Mouse (Mus musculus) ovary, postnatal 10 days (tissue): Measurements from ENCODE around the gene Smim10l1.
A peak's percentile ranks its signal among the peaks of the same experiment; 100 is the strongest.

Experiments
- DNase-seq: peaks from one replicate; pipeline ENCODE4 v3.0.0; 2022; ENCODE audit warnings: low spot score

Smim10l1 gene

DNA sequence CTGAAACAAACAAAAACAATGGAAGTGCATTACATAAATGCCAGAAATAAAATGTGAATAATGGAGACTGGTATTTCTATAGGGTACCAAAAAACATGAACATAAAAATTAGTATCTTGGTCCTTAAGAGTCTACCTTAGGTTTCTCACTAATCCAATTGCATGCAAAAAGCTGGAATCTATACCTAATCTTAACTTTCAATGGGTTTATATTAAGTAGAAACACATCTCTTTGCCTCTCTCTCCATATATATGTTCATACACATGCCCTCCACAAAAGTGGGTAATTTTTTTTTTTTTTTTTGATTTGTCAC lies at the start of gene Smim10l1:
Smim10l1 (plus strand) TSS at position 301 of the 313 bp plus-strand sequence.
- no peak for DNase-seq

DNA sequence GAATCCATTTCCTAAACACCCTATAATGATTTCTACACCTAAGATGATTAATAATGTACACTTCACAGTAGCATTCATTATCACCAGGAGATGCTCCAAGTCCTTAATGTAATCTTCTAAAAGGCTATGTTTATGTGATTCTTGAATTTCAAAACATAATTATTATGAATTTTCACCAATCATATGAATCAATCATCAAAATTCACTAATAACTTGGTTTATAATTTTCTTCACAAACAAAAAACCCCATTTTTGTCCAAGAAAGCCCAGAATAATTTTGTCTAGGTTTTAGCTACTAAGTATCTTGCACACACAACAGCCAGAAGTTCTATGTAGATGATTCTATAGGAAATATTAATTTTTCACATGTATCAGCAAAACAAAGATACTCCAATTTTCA lies 49.0 kb upstream of the Smim10l1 start, which contains the start of gene Tas2r140:
Tas2r140 (minus strand) TSS at position 101 of the 400 bp plus-strand sequence.
- DNase-seq, result no peak

DNA sequence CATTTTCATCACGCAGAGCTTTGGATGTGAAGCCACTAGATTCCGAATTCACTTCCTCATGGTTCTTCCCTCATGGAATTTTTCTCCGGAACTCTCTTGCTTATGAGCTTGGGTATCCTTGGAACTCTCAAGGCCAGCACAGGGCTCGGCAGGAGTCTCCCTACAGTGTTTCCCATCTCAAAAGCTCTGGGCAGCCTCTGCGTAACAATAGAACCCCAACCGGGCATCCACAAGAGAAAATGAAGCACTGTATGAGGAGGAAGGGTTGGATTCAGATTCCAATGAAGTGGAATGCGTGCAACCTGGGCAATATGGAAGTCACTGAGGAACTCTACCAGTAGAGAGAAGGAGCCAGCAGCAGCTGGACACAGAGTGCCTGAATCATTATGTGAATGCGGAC lies 12.5 kb upstream of the Smim10l1 start:
- no peak for DNase-seq

DNA sequence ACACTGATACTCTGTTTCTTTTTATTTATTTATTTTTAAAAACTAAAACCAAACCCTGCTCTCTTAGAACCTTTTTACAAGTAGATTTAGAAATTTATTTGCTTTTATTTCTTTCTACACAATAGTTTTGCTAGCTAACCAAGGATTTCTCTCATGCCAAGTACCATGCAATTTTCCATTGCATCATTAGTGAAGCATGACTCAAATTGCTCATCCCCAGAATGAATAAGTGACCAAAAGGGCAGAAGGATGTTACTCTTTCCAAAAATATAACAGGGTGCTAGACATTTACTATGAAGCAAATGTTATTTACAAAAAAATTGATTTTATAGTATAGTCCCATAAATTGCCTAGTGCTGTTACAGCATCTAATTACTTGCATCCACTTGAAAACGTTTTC lies 2.3 kb upstream of the Smim10l1 start:
- DNase-seq, result no peak

DNA sequence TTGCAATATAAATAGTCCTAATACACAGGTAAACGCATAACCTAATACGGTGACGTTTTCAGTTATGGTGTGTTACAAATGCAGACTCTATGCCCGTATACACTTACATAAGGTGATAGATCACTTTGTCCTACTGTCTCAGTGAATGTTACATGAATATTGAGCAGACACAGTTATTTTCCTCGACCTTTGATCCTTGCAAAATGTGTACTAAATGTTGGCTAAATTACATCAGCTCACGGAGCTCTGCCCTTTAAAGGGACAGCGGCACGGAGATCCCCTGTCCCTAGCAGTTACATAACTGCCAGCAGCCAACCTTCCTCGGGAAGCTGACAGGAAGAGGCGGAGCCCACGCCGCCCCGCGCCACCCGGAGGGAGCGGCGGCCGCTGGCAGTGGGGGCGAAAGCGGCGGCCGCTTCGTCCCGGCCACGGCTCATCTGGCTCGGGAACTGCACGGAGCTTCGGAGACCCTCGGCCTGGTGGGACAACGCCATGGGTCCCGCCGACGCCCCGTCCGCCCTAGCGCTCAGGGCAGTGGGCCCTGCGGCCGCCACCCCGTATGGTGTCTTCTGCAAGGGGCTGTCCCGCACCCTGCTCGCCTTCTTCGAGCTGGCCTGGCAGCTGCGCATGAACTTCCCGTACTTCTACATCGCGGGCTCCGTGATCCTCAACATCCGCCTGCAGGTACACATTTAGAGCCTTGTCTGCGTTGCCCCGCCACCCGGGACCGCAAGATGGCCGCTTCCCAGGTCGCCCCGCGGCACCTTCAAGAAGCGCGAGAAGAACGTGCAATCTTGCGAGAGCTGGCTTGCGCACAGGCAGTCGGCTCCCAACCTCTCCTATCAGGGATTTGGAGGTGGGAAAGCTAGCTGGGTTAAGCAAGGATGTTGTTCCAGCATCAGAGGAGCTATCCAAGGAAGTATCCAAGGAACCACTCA lies 482 bp downstream of the Smim10l1 start:
- DNase-seq, result peak; percentile 80
